Mouse (Mus musculus) forebrain, embryonic 16.5 days (tissue): ENCODE measurements around the gene Trim5. TPM values are rescaled to one million over a fixed set of nuclear protein-coding genes. Genes with fewer than 3 reads are reported as not detected.
"Not testable (repeated sequence)": the region's sequence is repeated elsewhere in the genome, so short reads cannot be mapped to it uniquely, and the experiment has no call there.

Experiments
- ATAC-seq: fragments of 200-750 bp; cut with Nextera tagmentation; 2 replicates; pipeline ENCODE4 v1.8.0; 2017; ENCODE audit warnings: mild to moderate bottlenecking, moderate library complexity
- H3K27ac ChIP-seq: fragments of 300-500 bp; sonication (generic); 2 replicates; pipeline ENCODE4 v1.5.1; 2014; ENCODE audit warnings: low read length, control low read depth
- H3K27me3 ChIP-seq: fragments of 300-500 bp; sonication (generic); replicated peaks from 2 replicates; pipeline ENCODE4 v1.6.1; 2014; ENCODE audit warnings: low read length; ENCODE audit not compliant: control insufficient read depth, insufficient read depth
- H3K36me3 ChIP-seq: fragments of 300-500 bp; sonication (generic); 2 replicates; pipeline ENCODE4 v1.6.1; 2014; ENCODE audit not compliant: control insufficient read depth, insufficient read depth
- H3K4me1 ChIP-seq: fragments of 300-500 bp; sonication (generic); replicated peaks from 2 replicates; pipeline ENCODE4 v1.6.1; 2014; ENCODE audit warnings: low read length; ENCODE audit not compliant: control insufficient read depth, insufficient read depth
- H3K4me2 ChIP-seq: fragments of 300-500 bp; sonication (generic); 2 replicates; pipeline ENCODE4 v1.6.1; 2014; ENCODE audit warnings: mild to moderate bottlenecking, low read length, control low read depth
- H3K4me3 ChIP-seq: fragments of 300-500 bp; sonication (generic); replicated peaks from 2 replicates; pipeline ENCODE4 v1.5.1; 2014; ENCODE audit warnings: mild to moderate bottlenecking, low read length, control low read depth
- H3K9ac ChIP-seq: fragments of 300-500 bp; sonication (generic); replicated peaks from 2 replicates; pipeline ENCODE4 v1.6.1; 2014; ENCODE audit warnings: low read depth, low read length, control low read depth
- H3K9me3 ChIP-seq: fragments of 300-500 bp; sonication (generic); 2 replicates; pipeline ENCODE4 v1.6.1; 2016; ENCODE audit warnings: low read length; ENCODE audit not compliant: control insufficient read depth
- WGBS: fragments of 180-500 bp; shearing (Covaris S2); extraction: QIAGEN DNeasy Blood & Tissue Kit; methylation state at CpG from one replicate; pipeline ENCODE4 v1.1.7; 2014; 5-methylcytosine and 5-hydroxymethylcytosine counted together
- polyA plus RNA-seq: library from polyadenylated mRNA; unstranded; fragments of >200 nt; fragmentation: Nextera tagmentation; extraction: Ambion mirVana; gene quantifications from 2 replicates; pipeline ENCODE4 v1.2.1, GENCODE M21; 2015

The Trim5 gene
- polyA plus RNA-seq, 1 experiment from 2014 or later = 0.23 TPM

DNA sequence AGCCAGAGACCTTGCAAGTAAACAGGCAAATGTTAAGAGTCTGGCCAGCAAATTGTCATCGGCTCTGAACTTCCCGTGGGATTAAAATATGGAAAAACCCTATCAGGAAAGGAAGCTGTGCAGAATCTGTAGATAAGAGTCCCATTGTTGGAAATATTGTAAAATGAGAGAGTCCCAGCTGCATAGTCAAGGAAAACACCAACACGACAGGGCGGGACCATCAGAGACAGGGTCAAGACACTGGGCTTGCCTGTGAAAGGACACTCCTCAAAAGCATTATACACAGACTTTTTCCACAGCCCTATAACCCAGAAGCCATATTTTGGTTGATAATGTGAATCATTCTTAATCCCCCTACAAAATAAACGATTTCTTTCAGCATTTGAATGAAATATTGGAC lies 22.6 kb downstream of the Trim5 start:
- H3K4me2 ChIP-seq, H3K9ac ChIP-seq, H3K27ac ChIP-seq, H3K36me3 ChIP-seq, H3K4me1 ChIP-seq, H3K9me3 ChIP-seq, ATAC-seq, H3K27me3 ChIP-seq, H3K4me3 ChIP-seq: not testable (repeated sequence)
- WGBS = 86% methylated on average over 4 of the region's 5 CpGs

GRCm38 (mm10) chr7:104260380-104260779 lies 27.5 kb downstream of the Trim5 start:
- H3K36me3 ChIP-seq, H3K9me3 ChIP-seq, H3K4me1 ChIP-seq, ATAC-seq, H3K4me2 ChIP-seq, H3K9ac ChIP-seq, H3K4me3 ChIP-seq, H3K27me3 ChIP-seq, H3K27ac ChIP-seq: not testable (repeated sequence)
- WGBS = 83% methylated on average over 4 of the region's 4 CpGs

DNA sequence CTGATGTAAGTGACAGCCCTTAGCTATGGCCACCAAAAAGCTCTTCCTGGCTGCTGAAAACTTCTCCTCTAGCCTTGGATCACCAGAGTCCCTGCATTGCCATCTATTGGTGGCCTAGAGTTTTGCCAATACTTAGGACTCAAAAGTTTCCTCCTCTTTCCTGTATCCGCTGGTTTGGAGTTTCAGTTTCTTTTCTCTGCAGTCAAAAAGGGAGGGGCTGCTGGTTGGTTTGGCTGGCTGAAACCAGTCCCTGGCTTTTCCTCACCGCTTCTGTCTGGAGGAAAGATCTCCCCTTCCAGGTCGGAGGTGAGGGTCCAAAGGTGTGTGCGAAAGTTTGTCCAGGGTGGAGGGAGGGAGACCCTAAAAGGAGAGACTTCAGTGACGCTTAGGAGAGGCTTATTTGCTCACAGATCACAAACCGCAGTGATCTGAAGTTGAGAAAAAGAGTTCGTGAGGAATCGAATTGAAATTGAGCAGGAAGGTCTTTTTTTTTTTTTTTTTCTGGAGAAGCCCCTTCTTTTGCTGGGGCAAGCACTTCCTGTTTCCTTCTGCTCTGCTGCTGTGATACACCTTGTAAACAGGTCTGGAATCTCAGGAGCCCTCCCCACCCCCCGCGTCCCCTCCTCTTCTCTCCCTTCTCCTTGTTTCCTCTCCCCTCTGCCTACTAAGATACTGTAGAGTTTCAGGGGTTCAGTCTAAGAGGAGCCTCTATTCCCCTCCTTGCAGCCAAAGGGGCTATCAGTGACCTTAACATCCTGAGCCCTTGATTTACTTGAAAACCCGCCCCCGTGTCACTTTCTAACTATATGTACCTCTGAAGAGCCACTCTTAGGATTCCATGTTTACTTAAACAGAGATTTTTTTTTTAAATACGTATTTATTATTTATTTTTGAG lies 43.4 kb downstream of the Trim5 start, which contains the start of gene Trim34a:
Gene Trim34a, plus strand, starts transcription at position 171 of the 895 bp plus-strand sequence.
- Histone ChIP-seq H3K36me3 (no peaks in the 10 kb centered on the region), H3K9me3 (no peaks in the 10 kb centered on the region), H3K4me2 (peak within 1 kb of the TSS; percentile 8; the same call in 1 of the 2 replicates), H3K4me3 (peak within 1 kb of the TSS; percentile 21), H3K27me3 (no peaks in the 10 kb centered on the region), H3K4me1 (no peaks in the 10 kb centered on the region), H3K27ac (no peak within 1 kb of the TSS), H3K9ac (no peak within 1 kb of the TSS)
- peak; percentile 52; the same call in 1 of the 2 replicates for ATAC-seq
- 8% methylated on average over 13 of the region's 13 CpGs for WGBS

DNA sequence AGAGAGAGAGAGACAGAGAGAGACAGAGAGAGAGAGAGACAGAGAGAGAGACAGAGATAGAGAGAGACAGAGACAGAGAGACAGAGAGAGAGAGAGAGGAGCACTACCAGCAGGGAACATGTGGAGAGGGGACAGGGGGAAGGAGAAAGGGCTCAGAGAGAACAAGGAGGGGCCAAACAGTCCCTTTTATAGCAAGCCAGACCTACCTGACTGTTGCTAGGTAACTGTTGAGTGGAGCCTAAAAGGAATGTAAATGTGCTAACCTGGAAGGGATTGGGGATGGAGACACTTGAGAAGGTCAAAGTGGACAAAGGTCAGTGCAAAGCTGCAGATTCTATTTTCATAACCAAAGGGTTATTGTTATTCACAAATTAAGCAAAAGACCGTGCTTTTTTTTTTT lies 44.3 kb downstream of the Trim5 start:
- H3K9me3 ChIP-seq = no peaks in the 10 kb centered on the region
- no peaks in the 10 kb centered on the region for H3K36me3 ChIP-seq
- no peak overlapping the region for H3K4me3 ChIP-seq
- H3K27ac ChIP-seq = no peak overlapping the region
- ATAC-seq = no peak
- H3K27me3 ChIP-seq = no peaks in the 10 kb centered on the region
- no peak overlapping the region for H3K9ac ChIP-seq
- 63% methylated on average over 1 of the region's 1 CpGs for WGBS
- H3K4me2 ChIP-seq = no peak overlapping the region
- no peaks in the 10 kb centered on the region for H3K4me1 ChIP-seq

- Histone ChIP-seq H3K9me3 (no peaks in the 10 kb centered on the region), H3K9ac (no peak overlapping the region), H3K4me2 (no peak overlapping the region), H3K4me3 (no peak overlapping the region), H3K27me3 (no peaks in the 10 kb centered on the region), H3K27ac (no peak overlapping the region), H3K36me3 (no peaks in the 10 kb centered on the region), H3K4me1 (no peaks in the 10 kb centered on the region)
- no peak for ATAC-seq
These were observed 47.0 kb downstream of the Trim5 start for GRCm38 (mm10) chr7:104240857-104241256.

DNA sequence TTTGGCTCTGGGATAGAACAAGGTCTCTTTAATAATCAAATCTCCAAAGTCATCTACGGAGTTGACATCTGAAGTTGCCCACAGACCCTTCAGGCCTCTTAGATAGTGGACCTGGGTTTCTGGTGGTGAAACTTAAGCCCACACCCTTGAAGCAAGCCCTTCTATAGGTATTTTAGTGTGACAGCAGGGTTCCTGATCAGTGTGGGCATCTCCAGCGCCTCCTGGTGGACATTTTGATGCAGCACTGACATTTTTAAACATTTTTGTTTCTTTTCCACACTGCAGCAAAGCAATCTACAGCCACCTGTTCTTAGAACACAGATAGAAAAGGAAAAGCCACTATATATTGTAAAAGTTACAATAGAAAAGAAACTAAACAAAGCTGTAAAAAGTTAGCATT lies 56.7 kb downstream of the Trim5 start:
- Histone ChIP-seq H3K4me3 (no peak overlapping the region), H3K4me2 (no peak overlapping the region), H3K27ac (no peak overlapping the region), H3K9ac (no peak overlapping the region), H3K36me3 (no peaks in the 10 kb centered on the region), H3K4me1 (no peaks in the 10 kb centered on the region), H3K27me3 (no peaks in the 10 kb centered on the region), H3K9me3 (no peaks in the 10 kb centered on the region)
- WGBS = 39% methylated on average over 2 of the region's 2 CpGs
- ATAC-seq = no peak

DNA sequence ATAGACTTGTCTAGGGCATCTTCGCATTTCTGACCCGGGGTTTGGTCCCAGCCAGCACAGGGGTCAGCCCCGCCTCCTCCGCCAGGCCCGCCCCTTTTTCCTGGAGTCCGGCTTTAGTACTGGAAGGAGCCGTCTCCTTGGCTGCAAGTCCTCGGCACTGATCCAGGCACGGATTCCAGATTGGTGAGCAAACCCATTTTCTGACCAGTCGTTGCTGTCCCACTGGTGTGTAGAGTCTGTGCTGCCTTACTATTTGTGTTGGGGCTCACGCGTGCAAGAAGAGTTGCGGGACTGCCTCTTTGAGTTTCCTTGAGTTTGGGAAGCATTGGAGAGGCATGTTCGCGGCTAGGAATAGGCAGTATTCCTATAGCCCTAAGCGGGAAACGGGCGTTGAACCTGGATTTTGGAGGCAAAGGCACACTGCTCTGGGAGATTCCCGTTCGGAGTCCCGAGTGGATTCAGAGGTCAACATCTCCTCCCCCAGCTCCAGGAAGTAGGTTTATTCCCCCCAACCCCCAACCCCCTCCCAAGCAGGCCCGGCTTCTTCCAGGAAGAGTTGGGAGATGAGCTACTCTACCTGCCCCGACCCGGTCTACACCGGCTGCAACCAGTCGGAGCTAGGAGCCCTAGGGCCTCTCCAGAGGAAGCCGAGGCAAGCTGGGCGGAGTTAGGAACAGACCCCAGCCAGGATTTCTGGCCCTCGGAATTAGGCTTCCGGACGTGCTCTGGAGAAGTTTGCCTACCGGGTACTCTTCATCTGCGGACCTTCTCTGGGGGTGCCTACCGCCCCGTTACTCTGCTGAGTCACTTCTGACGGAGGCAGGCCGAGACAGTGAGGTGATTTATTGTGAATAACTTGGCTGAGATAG lies 69.0 kb downstream of the Trim5 start, which contains the start of gene Trim6:
Gene Trim6, plus strand, starts transcription at position 93 of the 869 bp plus-strand sequence.
- Histone ChIP-seq H3K9me3 (no peaks in the 10 kb centered on the region), H3K27me3 (no peaks in the 10 kb centered on the region), H3K4me3 (peak within 1 kb of the TSS; percentile 21), H3K27ac (no peak within 1 kb of the TSS), H3K4me1 (peaks cover 8% of the 10 kb centered on the region), H3K36me3 (no peaks in the 10 kb centered on the region), H3K9ac (no peak within 1 kb of the TSS), H3K4me2 (peak within 1 kb of the TSS; percentile 45)
- 3% methylated on average over 37 of the region's 37 CpGs for WGBS
- peak; percentile 47; the same call in 1 of the 2 replicates for ATAC-seq

GRCm38 (mm10) chr7:104217881-104218280 lies 70.0 kb downstream of the Trim5 start:
- Histone ChIP-seq H3K27me3 (no peaks in the 10 kb centered on the region), H3K36me3 (no peaks in the 10 kb centered on the region), H3K4me2 (no peak overlapping the region), H3K9me3 (no peaks in the 10 kb centered on the region), H3K9ac (no peak overlapping the region), H3K27ac (no peak overlapping the region), H3K4me1 (peaks cover 8% of the 10 kb centered on the region), H3K4me3 (no peak overlapping the region)
- ATAC-seq = no peak
- WGBS = 87% methylated on average over 2 of the region's 2 CpGs

GRCm38 (mm10) chr7:104216011-104216535 lies 71.8 kb downstream of the Trim5 start:
- H3K9ac ChIP-seq = no peak overlapping the region
- no peak overlapping the region for H3K4me2 ChIP-seq
- no peak for ATAC-seq
- no peaks in the 10 kb centered on the region for H3K9me3 ChIP-seq
- 83% methylated on average over 1 of the region's 1 CpGs for WGBS
- H3K27me3 ChIP-seq = no peaks in the 10 kb centered on the region
- H3K27ac ChIP-seq = no peak overlapping the region
- peaks cover 8% of the 10 kb centered on the region for H3K4me1 ChIP-seq
- no peak overlapping the region for H3K4me3 ChIP-seq
- no peaks in the 10 kb centered on the region for H3K36me3 ChIP-seq
